Mouse (Mus musculus): ENCODE measurements around the gene Il5. TPM values are rescaled to one million over a fixed set of nuclear protein-coding genes. Genes with fewer than 3 reads are reported as not detected.

Il5 gene
- total RNA-seq, 1 experiment, result not detected

DNA sequence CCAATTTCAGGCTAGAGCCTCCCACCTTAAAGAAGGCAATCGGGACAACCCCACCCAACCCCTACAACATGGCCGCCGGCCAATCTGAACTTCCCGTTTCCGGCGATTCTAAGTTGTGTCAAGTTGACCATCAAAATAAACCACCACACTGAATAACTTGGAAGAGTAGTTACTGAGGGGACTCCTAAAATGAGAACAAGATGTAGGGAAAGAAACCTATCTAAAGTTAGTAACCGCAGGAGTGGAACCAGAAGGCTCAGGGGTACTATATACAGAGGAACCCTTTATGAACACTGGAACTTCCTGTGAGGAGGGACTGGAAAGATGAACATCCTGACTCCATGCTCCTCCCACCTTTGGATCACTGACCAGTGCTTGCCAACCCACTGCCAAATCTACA, 10.9 kb downstream of the Il5 start:
- Histone ChIP-seq H3K36me3 (ENCODE audit: control insufficient read depth, insufficient read depth, low read length, poor library complexity, severe bottlenecking) (no peaks in the 10 kb centered on the region), H3K4me1 (ENCODE audit: control insufficient read depth in 2 of 2, insufficient read depth in 2 of 2, low read length in 2 of 2, poor library complexity in 1 of 2) (no peaks in the 10 kb centered on the region), H3K27ac (ENCODE audit: insufficient read depth, low read depth, low read length, poor library complexity, severe bottlenecking) (no peak overlapping the region), H3K4me3 (ENCODE audit: insufficient read depth in 1 of 2, low read depth in 1 of 2, low read length in 2 of 2, poor library complexity in 1 of 2, severe bottlenecking in 1 of 2) (no peak overlapping the region), H3K9ac (ENCODE audit: insufficient read depth, low read depth, low read length, poor library complexity, severe bottlenecking) (no peak overlapping the region), H3K9me3 (ENCODE audit: control insufficient read depth, insufficient read depth, low read depth, low read length) (no peaks in the 10 kb centered on the region)
- in situ Hi-C loops (cut with MboI; ENCODE audit: low sequenced_read_pairs in 2 of 2, unreplicated experiment in 2 of 2), result no loop called here
- DNase-seq (ENCODE audit: low read depth, low spot score), result no peak
- no peak for TF ChIP-seq HCFC1 (IDR thresholded peaks at IDR 0.05; ENCODE audit: borderline replicate concordance, insufficient read depth, low read length)
- TF ChIP-seq MAFK (IDR thresholded peaks at IDR 0.05; ENCODE audit: insufficient read depth, low read depth, low read length), result no peak
- TF ChIP-seq CHD2 (IDR thresholded peaks at IDR 0.05; ENCODE audit: low read depth, low read length), result no peak
- no peak for TF ChIP-seq ZNF384 (IDR thresholded peaks at IDR 0.05; ENCODE audit: low read depth, low read length)
- TF ChIP-seq ZC3H11A (IDR thresholded peaks at IDR 0.05; ENCODE audit: borderline replicate concordance, low read depth, low read length), result no peak

DNA sequence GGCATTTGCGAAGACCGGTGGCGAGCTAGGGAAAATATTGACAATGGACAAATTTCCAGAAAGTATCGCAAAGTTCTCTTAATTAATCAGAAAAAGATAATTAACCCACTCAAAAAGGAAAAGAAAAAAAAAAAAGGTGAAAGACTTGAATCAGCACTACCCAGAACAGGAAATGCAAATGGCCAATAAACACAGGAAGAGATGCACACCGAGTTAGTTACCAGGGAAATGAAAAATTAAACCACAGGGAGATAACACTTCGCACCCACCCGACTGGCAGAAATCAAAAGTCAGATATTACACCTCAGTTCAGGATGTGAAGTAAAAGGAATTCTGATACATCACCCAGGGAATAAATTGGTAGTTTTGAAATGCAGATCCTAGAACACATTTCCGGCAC, 11.7 kb downstream of the Il5 start:
- Histone ChIP-seq H3K4me3 (ENCODE audit: insufficient read depth in 1 of 2, low read depth in 1 of 2, low read length in 2 of 2, poor library complexity in 1 of 2, severe bottlenecking in 1 of 2) (no peak overlapping the region), H3K4me1 (ENCODE audit: control insufficient read depth in 2 of 2, insufficient read depth in 2 of 2, low read length in 2 of 2, poor library complexity in 1 of 2) (peaks cover 0 to 2% of the 10 kb centered on the region in 2 experiments; a peak in 1 of 4 replicates), H3K9ac (ENCODE audit: insufficient read depth, low read depth, low read length, poor library complexity, severe bottlenecking) (no peak overlapping the region), H3K27ac (ENCODE audit: insufficient read depth, low read depth, low read length, poor library complexity, severe bottlenecking) (no peak overlapping the region), H3K36me3 (ENCODE audit: control insufficient read depth, insufficient read depth, low read length, poor library complexity, severe bottlenecking) (no peaks in the 10 kb centered on the region), H3K9me3 (ENCODE audit: control insufficient read depth, insufficient read depth, low read depth, low read length) (no peaks in the 10 kb centered on the region)
- in situ Hi-C loops (cut with MboI; ENCODE audit: low sequenced_read_pairs in 2 of 2, unreplicated experiment in 2 of 2), result no loop called here
- TF ChIP-seq ZNF384 (IDR thresholded peaks at IDR 0.05; ENCODE audit: low read depth, low read length), result no peak
- TF ChIP-seq HCFC1 (IDR thresholded peaks at IDR 0.05; ENCODE audit: borderline replicate concordance, insufficient read depth, low read length), result no peak
- no peak for TF ChIP-seq MAFK (IDR thresholded peaks at IDR 0.05; ENCODE audit: insufficient read depth, low read depth, low read length)
- no peak for TF ChIP-seq ZC3H11A (IDR thresholded peaks at IDR 0.05; ENCODE audit: borderline replicate concordance, low read depth, low read length)
- TF ChIP-seq CHD2 (IDR thresholded peaks at IDR 0.05; ENCODE audit: low read depth, low read length), result no peak
- DNase-seq (ENCODE audit: low read depth, low spot score), result no peak

DNA sequence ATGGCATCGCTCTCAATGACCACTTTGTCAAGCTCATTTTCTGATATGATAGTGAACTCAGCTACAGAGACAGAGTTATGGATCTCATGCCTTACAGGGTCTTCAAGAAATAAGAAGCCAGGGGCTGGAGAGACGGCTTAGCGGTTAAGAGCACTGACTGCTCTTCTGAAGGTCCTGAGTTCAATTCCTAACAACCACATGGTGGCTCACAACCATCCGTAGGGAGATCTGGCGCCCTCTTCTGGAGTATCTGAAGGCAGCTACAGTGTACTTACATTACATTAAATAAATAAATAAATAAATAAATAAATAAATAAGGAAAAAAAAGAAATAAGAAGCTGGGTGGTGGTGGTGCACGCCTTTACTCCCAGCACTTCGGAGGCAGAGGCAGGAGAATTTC, 13.2 kb downstream of the Il5 start:
- in situ Hi-C loops (cut with MboI; ENCODE audit: low sequenced_read_pairs in 2 of 2, unreplicated experiment in 2 of 2), result no loop called here
- DNase-seq (ENCODE audit: low read depth, low spot score), result no peak
- H3K4me1 ChIP-seq (ENCODE audit: control insufficient read depth in 2 of 2, insufficient read depth in 2 of 2, low read length in 2 of 2, poor library complexity in 1 of 2), result peaks cover 0 to 2% of the 10 kb centered on the region in 2 experiments; a peak in 1 of 4 replicates
- H3K9ac ChIP-seq (ENCODE audit: insufficient read depth, low read depth, low read length, poor library complexity, severe bottlenecking), result no peak overlapping the region
- H3K9me3 ChIP-seq (ENCODE audit: control insufficient read depth, insufficient read depth, low read depth, low read length), result no peaks in the 10 kb centered on the region
- TF ChIP-seq CHD2 (IDR thresholded peaks at IDR 0.05; ENCODE audit: low read depth, low read length) (no peak), MAFK (IDR thresholded peaks at IDR 0.05; ENCODE audit: insufficient read depth, low read depth, low read length) (no peak), HCFC1 (IDR thresholded peaks at IDR 0.05; ENCODE audit: borderline replicate concordance, insufficient read depth, low read length) (no peak), ZC3H11A (IDR thresholded peaks at IDR 0.05; ENCODE audit: borderline replicate concordance, low read depth, low read length) (no peak), ZNF384 (IDR thresholded peaks at IDR 0.05; ENCODE audit: low read depth, low read length) (no peak)
- H3K36me3 ChIP-seq (ENCODE audit: control insufficient read depth, insufficient read depth, low read length, poor library complexity, severe bottlenecking), result no peaks in the 10 kb centered on the region
- H3K27ac ChIP-seq (ENCODE audit: insufficient read depth, low read depth, low read length, poor library complexity, severe bottlenecking), result no peak overlapping the region
- H3K4me3 ChIP-seq (ENCODE audit: insufficient read depth in 1 of 2, low read depth in 1 of 2, low read length in 2 of 2, poor library complexity in 1 of 2, severe bottlenecking in 1 of 2), result no peak overlapping the region

DNA sequence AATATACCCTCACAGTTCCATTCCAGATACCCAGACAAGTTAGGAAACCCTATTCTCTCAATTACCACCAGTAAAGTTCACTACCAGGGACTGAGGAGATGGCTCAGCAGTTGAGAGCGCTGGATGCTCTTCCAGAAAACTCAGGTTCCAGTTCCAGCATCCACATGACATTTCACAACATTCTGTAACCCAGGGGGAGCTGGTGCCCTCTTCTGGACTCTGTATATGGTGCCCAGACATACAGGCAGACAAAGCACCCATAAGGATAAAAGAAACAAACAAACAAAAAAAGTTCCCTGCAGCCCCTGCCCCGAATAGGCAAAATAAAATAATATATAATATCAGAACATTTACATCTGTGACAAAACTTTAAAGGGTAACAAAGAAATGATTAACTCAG, 13.8 kb downstream of the Il5 start:
- Histone ChIP-seq H3K9me3 (ENCODE audit: control insufficient read depth, insufficient read depth, low read depth, low read length) (no peaks in the 10 kb centered on the region), H3K9ac (ENCODE audit: insufficient read depth, low read depth, low read length, poor library complexity, severe bottlenecking) (no peak overlapping the region), H3K36me3 (ENCODE audit: control insufficient read depth, insufficient read depth, low read length, poor library complexity, severe bottlenecking) (no peaks in the 10 kb centered on the region), H3K4me1 (ENCODE audit: control insufficient read depth in 2 of 2, insufficient read depth in 2 of 2, low read length in 2 of 2, poor library complexity in 1 of 2) (peaks cover 0 to 2% of the 10 kb centered on the region in 2 experiments; a peak in 1 of 4 replicates), H3K4me3 (ENCODE audit: insufficient read depth in 1 of 2, low read depth in 1 of 2, low read length in 2 of 2, poor library complexity in 1 of 2, severe bottlenecking in 1 of 2) (no peak overlapping the region), H3K27ac (ENCODE audit: insufficient read depth, low read depth, low read length, poor library complexity, severe bottlenecking) (no peak overlapping the region)
- in situ Hi-C loops (cut with MboI; ENCODE audit: low sequenced_read_pairs in 2 of 2, unreplicated experiment in 2 of 2), result no loop called here
- no peak for TF ChIP-seq ZC3H11A (IDR thresholded peaks at IDR 0.05; ENCODE audit: borderline replicate concordance, low read depth, low read length)
- TF ChIP-seq CHD2 (IDR thresholded peaks at IDR 0.05; ENCODE audit: low read depth, low read length), result no peak
- no peak for TF ChIP-seq HCFC1 (IDR thresholded peaks at IDR 0.05; ENCODE audit: borderline replicate concordance, insufficient read depth, low read length)
- TF ChIP-seq ZNF384 (IDR thresholded peaks at IDR 0.05; ENCODE audit: low read depth, low read length), result no peak
- no peak for TF ChIP-seq MAFK (IDR thresholded peaks at IDR 0.05; ENCODE audit: insufficient read depth, low read depth, low read length)
- DNase-seq (ENCODE audit: low read depth, low spot score), result no peak
